In genomic region chr10:76462312-76462711, GRCm38 (mm10) we compare ENCODE assay signal across 38 mouse cellular contexts. TPM values are rescaled to one million over a fixed set of nuclear protein-coding genes. Genes with fewer than 3 reads are reported as not detected.
DNase-seq lines count a peak whose midpoint lies in the region; TF ChIP-seq lines count a peak whose summit lies in the region.
"Had no signal": no experiment of that assay in that cellular context is flagged by ENCODE, and none has a peak within 500 bp of the region (broad histone marks: within the 10 kb centered on the region; RNA-seq: fewer than 3 reads in every experiment).

No protein-coding gene starts in this region.

- TF ChIP-seq POLR2A in lung, adult 2 months (IDR thresholded peaks at IDR 0.05; ENCODE audit: borderline replicate concordance, extremely low read depth, low read depth, low read length): no peak
- no peak for TF ChIP-seq POLR2A in testis, adult 2 months (IDR thresholded peaks at IDR 0.05; ENCODE audit: control insufficient read depth, low read depth, low read length)

- no peaks in the 10 kb centered on the region for H3K36me3 ChIP-seq in testis, adult 2 months (ENCODE audit: control insufficient read depth, insufficient read depth, low read length)
- H3K36me3 ChIP-seq: midbrain, embryonic 15.5 days; stomach, embryonic 15.5 days had no signal

- no peak for TF ChIP-seq CTCF in layer of hippocampus, adult 2 months (conservative IDR thresholded peaks at IDR 0.05)
- TF ChIP-seq CTCF in lung, adult 2 months (IDR thresholded peaks at IDR 0.05; ENCODE audit: insufficient read depth, low read length): no peak
- no peak for TF ChIP-seq CTCF in testis, adult 2 months (IDR thresholded peaks at IDR 0.05; ENCODE audit: control insufficient read depth, insufficient read depth, insufficient replicate concordance, low read depth, low read length)

- H3K27me3 ChIP-seq in testis, adult 2 months (ENCODE audit: control insufficient read depth, insufficient read depth, low read length): no peaks in the 10 kb centered on the region
- H3K27me3 ChIP-seq: forebrain, embryonic 13.5 days; heart, embryonic 12.5 days; liver, embryonic 12.5 days; midbrain, embryonic 15.5 days; neural tube, embryonic 15.5 days; stomach, embryonic 15.5 days had no signal

- H3K4me3 ChIP-seq in layer of hippocampus, adult 2 months: no peak overlapping the region
- H3K4me3 ChIP-seq in lung, adult 2 months (replicated peaks; ENCODE audit: extremely low read depth, low read depth, low read length): no peak overlapping the region
- no peak overlapping the region for H3K4me3 ChIP-seq in testis, adult 2 months (ENCODE audit: control insufficient read depth, low read depth, low read length)
- H3K4me3 ChIP-seq: forebrain, embryonic 13.5 days; heart, adult 2 months; heart, embryonic 12.5 days; liver, embryonic 12.5 days; midbrain, embryonic 10.5 days; midbrain, embryonic 15.5 days; neural tube, embryonic 15.5 days; stomach, embryonic 15.5 days had no signal

- H3K27ac ChIP-seq in layer of hippocampus, adult 2 months: 0 out of 2 replicates have a peak overlapping the region, but pooled peaks have one; percentile 39
- H3K27ac ChIP-seq in testis, adult 2 months (ENCODE audit: control insufficient read depth, insufficient read depth, low read depth, low read length): peak overlapping the region; percentile 66; the same call in 1 of the 2 replicates
- H3K27ac ChIP-seq: forebrain, embryonic 13.5 days; heart, adult 2 months; hindbrain, embryonic 14.5 days; liver, embryonic 12.5 days; midbrain, embryonic 10.5 days; midbrain, embryonic 15.5 days; neural tube, embryonic 15.5 days; stomach, embryonic 15.5 days had no signal

- H3K4me1 ChIP-seq in lung, adult 2 months (ENCODE audit: control insufficient read depth, insufficient read depth, low read length): no peaks in the 10 kb centered on the region
- H3K4me1 ChIP-seq in testis, adult 2 months (ENCODE audit: control insufficient read depth, insufficient read depth, low read length): 0 out of 2 replicates have a peak, but pooled peaks cover 3% of the 10 kb centered on the region
- H3K4me1 ChIP-seq: forebrain, embryonic 13.5 days; heart, embryonic 12.5 days; liver, embryonic 12.5 days; midbrain, embryonic 10.5 days; midbrain, embryonic 15.5 days; neural tube, embryonic 15.5 days; stomach, embryonic 15.5 days had no signal

- DNase-seq in layer of hippocampus, adult 2 months (ENCODE audit: low spot score in 2 of 2): peak in 1 of 2 experiments; percentile 9
- no peak for DNase-seq in layer of hippocampus, adult 11-12 months (ENCODE audit: low spot score)
- DNase-seq in lung, adult 2 months: peak; percentile 22
- DNase-seq in lung, postnatal 14 days: no peak
- DNase-seq in testis, postnatal 10 days (ENCODE audit: low spot score): no peak
- no peak for DNase-seq in cerebellum, adult 11 months
- DNase-seq: adrenal gland, postnatal 25 days; cerebellum, adult 8-10 months; cerebellum, postnatal 25 days; heart, adult 2 months; heart, postnatal 4 days; kidney, adult 9 months; kidney, postnatal 10 days; liver, postnatal 0 days; retina, postnatal 1 day; thymus, adult 2 months; thymus, postnatal 36 days had no signal

- 75% methylated on average over 7 of the region's 7 CpGs for WGBS in lung, adult 2 months

RNA-seq across cellular contexts. Expression of gene Mcm3ap, which starts 6.4 kb away (rescaled TPM):
- 10 to 100 TPM; 51.2 to 53.7 TPM for total RNA-seq in layer of hippocampus, adult 2 months (2021)
- 17.6 and 21.0 TPM in 2 replicates for polyA plus RNA-seq in lung, adult 2 months (2012; rRNA removed)
- polyA plus RNA-seq in testis, adult 2 months (2012; rRNA removed): 9.9 and 11.3 TPM in 2 replicates

RNA-seq across cellular contexts. Expression of gene Ybey, which starts 6.6 kb away (rescaled TPM):
- total RNA-seq in layer of hippocampus, adult 2 months (2021): 1 to 10 TPM; 3.9 to 4.6 TPM
- polyA plus RNA-seq in lung, adult 2 months (2012; rRNA removed): 2.0 and 2.5 TPM in 2 replicates
- polyA plus RNA-seq in testis, adult 2 months (2012; rRNA removed): 1.1 and 1.2 TPM in 2 replicates

RNA-seq across cellular contexts. Expression of gene 2610028H24Rik, which starts 13.4 kb away (rescaled TPM):
- total RNA-seq in layer of hippocampus, adult 2 months (2021): not detected
- polyA plus RNA-seq in lung, adult 2 months (2012; rRNA removed): 36.0 and 44.3 TPM in 2 replicates
- 0.23 and 0.47 TPM in 2 replicates for polyA plus RNA-seq in testis, adult 2 months (2012; rRNA removed)
- total RNA-seq: adrenal gland, adult 18-20 months; adrenal gland, postnatal 25 days; gastrocnemius, adult 8-10 months; heart, postnatal 4 days; layer of hippocampus, postnatal 10 days; megakaryocyte progenitor cell, adult 5-6 weeks had no signal
- polyA plus RNA-seq: brain, embryonic 14.5 days; embryonic facial prominence, embryonic 11.5 days; forebrain, embryonic 13.5 days; heart, embryonic 12.5 days; heart, postnatal 0 days; hindbrain, embryonic 14.5 days; intestine, postnatal 0 days; large intestine, adult 2 months; limb, embryonic 14.5 days; liver, embryonic 12.5 days; liver, postnatal 0 days; midbrain, embryonic 10.5 days; midbrain, embryonic 15.5 days; neural tube, embryonic 15.5 days; stomach, embryonic 15.5 days had no signal

RNA-seq across cellular contexts. Expression of gene Pcnt, which starts 19.7 kb away (rescaled TPM):
- total RNA-seq in layer of hippocampus, adult 2 months (2021): 10 to 100 TPM; 23.1 TPM
- polyA plus RNA-seq in lung, adult 2 months (2012; rRNA removed): 35.6 and 38.0 TPM in 2 replicates
- polyA plus RNA-seq in testis, adult 2 months (2012; rRNA removed): 54.9 and 58.5 TPM in 2 replicates

RNA-seq across cellular contexts. Expression of gene AC141477.1, which starts 22.1 kb away (rescaled TPM):
- not detected for total RNA-seq in layer of hippocampus, adult 2 months (2021)
- not detected in 2 replicates for polyA plus RNA-seq in lung, adult 2 months (2012; rRNA removed)
- polyA plus RNA-seq in testis, adult 2 months (2012; rRNA removed): not detected in 2 replicates
- total RNA-seq: adrenal gland, postnatal 25 days; gastrocnemius, adult 8-10 months; gastrocnemius, postnatal 4 days; heart, adult 2 months; heart, postnatal 4 days; layer of hippocampus, postnatal 10 days had no signal
- polyA plus RNA-seq: brain, embryonic 14.5 days; embryonic facial prominence, embryonic 11.5 days; heart, adult 2 months; heart, embryonic 12.5 days; heart, postnatal 0 days; hindbrain, embryonic 14.5 days; intestine, postnatal 0 days; large intestine, adult 2 months; limb, embryonic 14.5 days; liver, embryonic 12.5 days; liver, postnatal 0 days; lung, postnatal 0 days; midbrain, embryonic 10.5 days; midbrain, embryonic 15.5 days; neural tube, embryonic 15.5 days; stomach, embryonic 15.5 days; thymus, adult 2 months had no signal

Comparison
In these comparisons a context has a peak if more than half of its experiments do, and no peak if none do; other contexts are left out.
1. RNA of gene 2610028H24Rik, which starts 13.4 kb away (polyA plus RNA-seq): 36.0 to 44.3 TPM in lung, adult 2 months; 0.23 to 0.47 TPM in testis, adult 2 months; every median in the first group is over 10 times any median in the second.